Mouse (Mus musculus): ENCODE results near the gene Ilf3. TPM values are rescaled to one million over a fixed set of nuclear protein-coding genes. Genes with fewer than 3 reads are reported as not detected.

Gene Ilf3
- 89.5 and 108 TPM in 2 replicates for total RNA-seq (2014; rRNA removed)
- polyA plus RNA-seq (2015; fragmentation: Nextera tagmentation; extraction: Ambion mirVana): 174 and 184 TPM in 2 replicates

DNA sequence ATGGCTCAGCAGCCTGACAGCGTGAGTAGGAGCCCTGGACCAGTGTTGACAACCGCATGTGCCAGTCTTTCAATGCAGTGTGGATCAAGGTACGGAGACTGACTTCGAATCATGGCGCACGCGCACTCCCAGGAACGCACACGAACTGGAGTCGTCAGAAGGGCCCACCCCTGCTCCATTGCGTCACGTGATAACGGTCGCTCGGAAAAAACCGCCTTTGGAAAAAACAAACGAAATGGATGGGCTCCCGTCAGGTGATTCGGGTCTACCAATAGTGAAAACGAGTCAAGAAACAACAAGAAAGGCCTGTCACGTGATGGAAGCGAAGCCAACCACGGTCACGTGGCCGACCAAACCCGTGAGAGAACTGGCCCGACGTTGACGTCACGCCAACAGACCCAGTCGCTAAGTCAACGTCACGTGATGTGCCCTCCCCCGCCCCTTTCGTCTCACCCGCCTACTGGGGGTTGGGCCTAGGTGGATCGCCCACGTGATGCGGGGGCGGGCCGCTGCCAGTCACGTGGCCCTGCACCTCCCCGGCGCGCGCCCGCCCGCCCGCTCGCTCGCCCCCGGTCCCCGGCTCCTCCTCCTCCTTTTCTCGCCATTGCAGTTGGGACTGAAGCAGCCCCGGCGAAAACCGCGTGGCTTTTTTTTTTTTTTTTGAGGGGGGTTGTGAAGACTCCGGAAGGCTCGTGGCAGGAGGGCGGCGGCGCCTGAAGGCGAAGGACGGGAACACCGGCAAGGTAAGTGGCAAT is at the start of gene Ilf3:
TSS of gene Ilf3 (plus strand) at position 515 of the 755 bp plus-strand sequence.
- peak within 1 kb of the TSS; percentile 87 for H3K9ac ChIP-seq (replicated peaks; ENCODE audit: low read length)
- peak; percentile 100 for DNase-seq (ENCODE audit: low spot score)
- peak within 1 kb of the TSS; percentile 78 for H3K4me2 ChIP-seq (ENCODE audit: low read depth, low read length)
- peak; percentile 96 for ATAC-seq
- no peaks in the 10 kb centered on the region for H3K9me3 ChIP-seq (ENCODE audit: low read length)
- H3K36me3 ChIP-seq (ENCODE audit: insufficient read depth, low read length): no peaks in the 10 kb centered on the region
- H3K4me3 ChIP-seq (ENCODE audit: low read length): peak within 1 kb of the TSS; percentile 96
- peak within 1 kb of the TSS; percentile 91 for H3K27ac ChIP-seq
- WGBS: under 1% methylated on average over 54 of the region's 66 CpGs
- TF ChIP-seq CTCF (IDR thresholded peaks at IDR 0.05; ENCODE audit: low read depth): no peak
- no peaks in the 10 kb centered on the region for H3K4me1 ChIP-seq (ENCODE audit: insufficient read depth, low read length)
- no peaks in the 10 kb centered on the region for H3K27me3 ChIP-seq (ENCODE audit: insufficient read depth, low read length)

DNA sequence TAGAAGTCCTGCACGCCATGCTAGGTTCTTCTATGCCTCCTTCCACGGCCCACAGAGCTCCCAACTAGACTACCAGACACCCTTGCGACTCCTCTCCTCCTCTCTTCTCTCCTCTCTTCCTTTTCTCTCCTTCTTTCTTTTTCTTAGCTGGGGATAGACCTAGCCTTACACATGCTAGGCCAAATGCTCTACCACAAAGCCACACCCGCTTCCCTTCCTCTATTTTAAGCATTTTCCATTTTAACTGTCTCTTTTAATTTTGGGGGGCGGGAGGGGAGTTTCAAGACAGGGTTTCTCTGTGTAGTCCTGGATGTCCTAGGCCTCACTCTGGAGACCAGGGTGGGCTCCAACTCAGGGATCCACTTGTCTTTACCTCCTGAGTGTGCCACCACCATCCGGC is 48.9 kb upstream of the Ilf3 start:
- TF ChIP-seq CTCF (IDR thresholded peaks at IDR 0.05; ENCODE audit: low read depth): no peak
- no peak overlapping the region for H3K27ac ChIP-seq
- no peaks in the 10 kb centered on the region for H3K36me3 ChIP-seq (ENCODE audit: insufficient read depth, low read length)
- no peaks in the 10 kb centered on the region for H3K27me3 ChIP-seq (ENCODE audit: insufficient read depth, low read length)
- H3K4me2 ChIP-seq (ENCODE audit: low read depth, low read length): no peak overlapping the region
- WGBS: 91% methylated on average over 6 of the region's 6 CpGs
- ATAC-seq (no peak), DNase-seq (ENCODE audit: low spot score) (no peak)
- no peak overlapping the region for H3K9ac ChIP-seq (replicated peaks; ENCODE audit: low read length)
- no peak overlapping the region for H3K4me3 ChIP-seq (ENCODE audit: low read length)
- peaks cover 7% of the 10 kb centered on the region; the same call in 1 of the 2 replicates for H3K4me1 ChIP-seq (ENCODE audit: insufficient read depth, low read length)
- H3K9me3 ChIP-seq (ENCODE audit: low read length): no peaks in the 10 kb centered on the region

DNA sequence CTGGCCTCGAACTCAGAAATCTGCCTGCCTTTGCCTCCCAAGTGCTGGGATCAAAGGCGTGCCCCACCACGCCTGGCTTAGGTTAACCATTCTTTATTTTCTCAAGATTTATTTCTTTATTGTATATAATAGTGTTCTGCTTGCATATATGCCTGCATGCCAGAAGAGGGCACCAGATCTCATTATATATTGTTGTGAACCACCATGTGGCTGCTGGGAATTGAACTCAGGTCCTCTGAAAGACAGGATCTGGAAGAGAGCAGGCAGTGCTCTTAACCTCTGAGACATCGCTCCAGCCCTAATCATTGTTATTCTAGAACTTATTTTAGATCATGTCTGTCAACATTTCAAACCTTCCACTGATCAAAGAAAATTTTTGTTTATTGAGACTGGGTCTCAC is 48.2 kb upstream of the Ilf3 start:
- no peak overlapping the region for H3K9ac ChIP-seq (replicated peaks; ENCODE audit: low read length)
- no peaks in the 10 kb centered on the region for H3K36me3 ChIP-seq (ENCODE audit: insufficient read depth, low read length)
- DNase-seq (ENCODE audit: low spot score): no peak
- H3K4me2 ChIP-seq (ENCODE audit: low read depth, low read length): no peak overlapping the region
- WGBS: 90% methylated on average over 4 of the region's 4 CpGs
- peaks cover 7% of the 10 kb centered on the region; the same call in 1 of the 2 replicates for H3K4me1 ChIP-seq (ENCODE audit: insufficient read depth, low read length)
- 0 out of 2 replicates have a peak, but pooled peaks have one; percentile 12 for TF ChIP-seq CTCF (IDR thresholded peaks at IDR 0.05; ENCODE audit: low read depth)
- no peak overlapping the region for H3K27ac ChIP-seq
- no peak overlapping the region for H3K4me3 ChIP-seq (ENCODE audit: low read length)
- H3K27me3 ChIP-seq (ENCODE audit: insufficient read depth, low read length): no peaks in the 10 kb centered on the region
- ATAC-seq: no peak
- H3K9me3 ChIP-seq (ENCODE audit: low read length): no peaks in the 10 kb centered on the region

DNA sequence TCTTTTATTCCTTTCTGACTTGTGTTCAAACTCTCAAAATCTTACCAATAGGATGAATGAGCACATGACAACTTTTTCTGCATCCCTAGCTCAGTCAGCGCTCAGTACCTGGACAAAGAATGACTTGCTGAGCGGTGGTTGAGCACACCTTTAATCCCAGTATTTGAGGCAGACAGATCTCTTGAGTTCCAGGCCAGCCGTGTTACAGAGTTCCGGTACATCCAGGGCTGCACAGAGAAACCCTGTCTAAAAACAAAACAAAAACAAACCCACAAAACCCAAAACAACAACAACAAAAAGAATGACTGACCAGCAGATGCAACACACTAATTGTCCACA is 47.4 kb upstream of the Ilf3 start:
- ATAC-seq (no peak; the same call in 1 of the 2 replicates), DNase-seq (ENCODE audit: low spot score) (peak; percentile 4)
- Histone ChIP-seq H3K27me3 (ENCODE audit: insufficient read depth, low read length) (no peaks in the 10 kb centered on the region), H3K36me3 (ENCODE audit: insufficient read depth, low read length) (no peaks in the 10 kb centered on the region; the same call in 1 of the 2 replicates), H3K4me2 (ENCODE audit: low read depth, low read length) (peak overlapping the region; percentile 65), H3K4me3 (ENCODE audit: low read length) (peak overlapping the region; percentile 58), H3K27ac (no peak overlapping the region), H3K4me1 (ENCODE audit: insufficient read depth, low read length) (peaks cover 7% of the 10 kb centered on the region; the same call in 1 of the 2 replicates), H3K9me3 (ENCODE audit: low read length) (no peaks in the 10 kb centered on the region), H3K9ac (replicated peaks; ENCODE audit: low read length) (peak overlapping the region; percentile 66; the same call in 1 of the 2 replicates)
- 13% methylated on average over 4 of the region's 4 CpGs for WGBS
- TF ChIP-seq CTCF (IDR thresholded peaks at IDR 0.05; ENCODE audit: low read depth): no peak

DNA sequence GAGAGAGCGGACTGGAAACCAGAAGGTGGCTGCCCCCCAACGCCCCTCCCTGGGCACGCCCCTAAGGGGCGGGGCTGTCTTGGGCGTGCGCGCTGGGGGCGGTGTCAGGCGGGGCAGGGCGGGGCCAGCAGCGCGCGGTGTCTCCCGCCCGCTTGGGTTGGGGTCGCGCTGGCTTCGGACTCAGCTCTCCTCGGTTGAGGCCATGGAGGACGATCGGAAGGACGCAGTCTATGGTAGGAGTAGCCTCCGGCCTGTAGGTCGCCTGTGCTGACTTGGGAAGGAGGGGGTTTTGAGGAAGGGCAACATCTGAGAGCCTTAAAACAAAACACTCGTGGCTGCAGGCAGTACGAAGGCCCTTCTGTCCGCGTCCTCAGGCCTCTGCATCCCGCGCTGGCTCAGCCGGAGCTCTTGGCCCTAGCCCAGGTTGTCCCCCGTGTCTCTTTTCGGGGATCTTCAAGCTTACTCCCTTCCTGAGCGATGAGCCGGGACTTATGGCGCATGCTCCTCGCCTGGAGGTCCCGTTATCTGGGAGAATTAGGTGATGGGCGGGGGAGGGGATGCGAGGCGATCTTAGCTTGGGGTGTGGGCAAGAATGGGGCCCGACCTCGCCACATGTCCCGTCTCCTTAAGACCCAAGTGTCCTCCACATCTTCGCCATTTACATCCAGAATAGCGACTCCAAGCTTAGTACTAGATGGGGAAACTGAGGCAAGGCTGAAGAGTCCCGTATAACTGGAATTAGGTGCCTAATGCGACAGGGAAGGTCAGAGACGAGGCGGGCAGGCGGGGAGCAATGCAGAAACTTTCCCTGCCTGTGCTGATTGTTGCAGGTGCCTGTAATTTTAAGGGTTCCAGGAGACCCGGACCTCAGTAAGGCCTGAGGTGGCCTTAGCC is 46.8 kb upstream of the Ilf3 start, which contains the start of gene Slc44a2:
TSS of gene Slc44a2 (plus strand) at position 80 of the 894 bp plus-strand sequence.
- Histone ChIP-seq H3K9ac (replicated peaks; ENCODE audit: low read length) (peak within 1 kb of the TSS; percentile 66), H3K4me2 (ENCODE audit: low read depth, low read length) (peak within 1 kb of the TSS; percentile 65), H3K4me1 (ENCODE audit: insufficient read depth, low read length) (peaks cover 7% of the 10 kb centered on the region; the same call in 1 of the 2 replicates), H3K4me3 (ENCODE audit: low read length) (peak within 1 kb of the TSS; percentile 58), H3K27ac (peak within 1 kb of the TSS; percentile 49; the same call in 1 of the 2 replicates), H3K36me3 (ENCODE audit: insufficient read depth, low read length) (no peaks in the 10 kb centered on the region; the same call in 1 of the 2 replicates), H3K27me3 (ENCODE audit: insufficient read depth, low read length) (no peaks in the 10 kb centered on the region), H3K9me3 (ENCODE audit: low read length) (no peaks in the 10 kb centered on the region)
- DNase-seq (ENCODE audit: low spot score): peak; percentile 91
- under 1% methylated on average over 51 of the region's 52 CpGs for WGBS
- TF ChIP-seq CTCF (IDR thresholded peaks at IDR 0.05; ENCODE audit: low read depth): no peak; the same call in 1 of the 2 replicates
- ATAC-seq: peak; percentile 94

DNA sequence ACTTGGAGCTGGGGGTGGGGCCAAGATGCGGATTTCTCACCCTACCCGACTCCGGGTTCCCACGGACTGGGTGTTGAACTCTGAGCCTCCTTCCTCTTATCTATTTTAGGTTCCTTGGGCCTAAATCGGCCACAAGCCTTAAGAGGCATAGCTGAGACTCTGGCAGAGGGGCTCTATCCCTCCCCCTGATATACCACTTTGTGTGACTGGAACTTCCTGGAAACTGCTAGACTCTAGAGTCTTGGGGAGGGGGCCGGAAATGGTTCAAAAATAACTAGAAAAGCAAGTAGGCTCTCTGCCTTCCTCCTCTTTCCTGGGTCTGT is 46.2 kb upstream of the Ilf3 start:
- Histone ChIP-seq H3K9ac (replicated peaks; ENCODE audit: low read length) (peak overlapping the region; percentile 66), H3K27ac (no peak overlapping the region; the same call in 1 of the 2 replicates), H3K27me3 (ENCODE audit: insufficient read depth, low read length) (no peaks in the 10 kb centered on the region), H3K4me1 (ENCODE audit: insufficient read depth, low read length) (peaks cover 7% of the 10 kb centered on the region; the same call in 1 of the 2 replicates), H3K4me2 (ENCODE audit: low read depth, low read length) (peak overlapping the region; percentile 65), H3K36me3 (ENCODE audit: insufficient read depth, low read length) (no peaks in the 10 kb centered on the region; the same call in 1 of the 2 replicates), H3K9me3 (ENCODE audit: low read length) (no peaks in the 10 kb centered on the region), H3K4me3 (ENCODE audit: low read length) (peak overlapping the region; percentile 58)
- peak; percentile 13 for DNase-seq (ENCODE audit: low spot score)
- no peak for TF ChIP-seq CTCF (IDR thresholded peaks at IDR 0.05; ENCODE audit: low read depth)
- WGBS: 13% methylated on average over 6 of the region's 6 CpGs
- no peak for ATAC-seq
